Mouse (Mus musculus): ENCODE results near the gene Slc10a1. TPM values are rescaled to one million over a fixed set of nuclear protein-coding genes. Genes with fewer than 3 reads are reported as not detected.
A peak's percentile ranks its signal among the peaks of the same experiment; 100 is the strongest.

Slc10a1 gene
- polyA plus RNA-seq, 1 experiment from 2014 or later = 12.9 TPM

DNA sequence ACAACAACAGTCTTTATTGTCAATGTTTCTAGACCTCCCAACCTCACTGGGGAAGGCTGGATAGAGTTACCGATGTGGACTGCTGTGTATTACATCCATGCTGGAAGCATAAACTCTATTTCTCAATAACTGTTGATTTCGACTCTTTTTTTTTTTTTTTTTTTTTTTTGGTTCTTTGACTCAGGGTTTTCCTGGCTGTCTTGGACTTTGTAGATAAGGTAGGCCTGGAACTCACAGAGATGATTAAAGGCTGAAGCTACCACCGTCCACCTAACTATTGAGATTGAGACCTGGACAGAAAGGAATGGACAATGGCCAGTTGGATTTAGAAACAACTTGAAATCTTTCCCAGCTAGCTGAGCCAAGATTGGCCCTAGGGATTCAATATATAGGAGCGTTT lies 24.3 kb downstream of the Slc10a1 start:
- Histone ChIP-seq H3K9ac (peak overlapping the region; percentile 18; the same call in 1 of the 2 replicates), H3K4me2 (peak overlapping the region; percentile 73), H3K36me3 (replicated peaks) (peaks cover 31% of the 10 kb centered on the region), H3K4me3 (replicated peaks) (peak overlapping the region; percentile 72), H3K27me3 (no peaks in the 10 kb centered on the region), H3K9me3 (replicated peaks) (no peaks in the 10 kb centered on the region), H3K27ac (replicated peaks) (peak overlapping the region; percentile 97), H3K4me1 (replicated peaks) (peaks cover 72% of the 10 kb centered on the region)
- 46% methylated on average over 4 of the region's 4 CpGs for WGBS (ENCODE audit: insufficient replicate concordance)
- ATAC-seq (ENCODE audit: insufficient read depth) = no peak

DNA sequence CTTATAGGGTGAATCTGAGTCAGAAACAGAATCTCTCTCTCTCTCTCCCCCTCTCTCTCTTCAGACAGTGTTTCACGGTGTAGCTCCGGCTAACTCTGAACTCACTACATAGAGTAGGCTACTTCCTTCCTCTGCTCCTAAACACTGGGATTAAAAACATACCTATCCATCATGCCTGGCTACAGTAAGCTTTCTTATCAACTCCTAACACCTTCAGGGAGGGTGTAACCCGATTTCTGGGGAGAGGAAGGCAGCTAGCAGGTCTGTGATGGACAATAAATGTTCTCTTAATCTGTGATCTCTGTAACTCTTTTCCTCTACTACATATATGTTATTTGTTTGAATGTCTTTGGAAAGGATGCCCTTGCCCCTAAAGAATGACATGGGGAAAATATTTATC lies 25.1 kb downstream of the Slc10a1 start:
- Histone ChIP-seq H3K27ac (replicated peaks) (peak overlapping the region; percentile 97), H3K27me3 (no peaks in the 10 kb centered on the region), H3K4me3 (replicated peaks) (peak overlapping the region; percentile 72; the same call in 1 of the 2 replicates), H3K4me2 (peak overlapping the region; percentile 73), H3K4me1 (replicated peaks) (peaks cover 75% of the 10 kb centered on the region), H3K9ac (0 out of 2 replicates have a peak overlapping the region, but pooled peaks have one; percentile 18), H3K9me3 (replicated peaks) (no peaks in the 10 kb centered on the region), H3K36me3 (replicated peaks) (peaks cover 25% of the 10 kb centered on the region)
- 30% methylated on average over 3 of the region's 3 CpGs for WGBS (ENCODE audit: insufficient replicate concordance)
- peak; percentile 64 for ATAC-seq (ENCODE audit: insufficient read depth)

DNA sequence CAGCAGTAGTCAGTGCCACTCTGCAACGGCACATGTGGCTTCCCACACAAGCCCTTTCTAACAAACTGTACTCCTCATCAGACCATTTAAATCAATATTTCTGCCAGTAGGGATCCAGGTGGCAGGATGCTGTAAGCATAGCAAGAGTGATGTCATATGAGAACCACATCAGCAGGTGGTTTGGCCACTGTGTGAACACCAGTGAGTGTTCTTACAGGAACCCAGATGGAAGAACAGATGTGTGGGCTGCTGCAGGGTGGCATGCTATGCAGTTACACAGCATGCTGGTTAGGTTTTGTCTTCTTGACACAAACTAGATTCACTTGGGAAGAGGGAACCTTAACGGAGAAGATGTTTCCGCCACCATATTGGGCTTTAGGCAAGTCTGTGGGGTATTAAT lies 26.6 kb downstream of the Slc10a1 start:
- no peak overlapping the region for H3K9ac ChIP-seq
- no peak overlapping the region for H3K4me2 ChIP-seq
- peak overlapping the region; percentile 97 for H3K27ac ChIP-seq (replicated peaks)
- H3K27me3 ChIP-seq = no peaks in the 10 kb centered on the region
- ATAC-seq (ENCODE audit: insufficient read depth) = no peak
- WGBS (ENCODE audit: insufficient replicate concordance) = 95% methylated on average over 3 of the region's 3 CpGs
- H3K36me3 ChIP-seq (replicated peaks) = peaks cover 11% of the 10 kb centered on the region
- no peak overlapping the region for H3K4me3 ChIP-seq (replicated peaks)
- H3K4me1 ChIP-seq (replicated peaks) = peaks cover 72% of the 10 kb centered on the region
- no peaks in the 10 kb centered on the region for H3K9me3 ChIP-seq (replicated peaks)

DNA sequence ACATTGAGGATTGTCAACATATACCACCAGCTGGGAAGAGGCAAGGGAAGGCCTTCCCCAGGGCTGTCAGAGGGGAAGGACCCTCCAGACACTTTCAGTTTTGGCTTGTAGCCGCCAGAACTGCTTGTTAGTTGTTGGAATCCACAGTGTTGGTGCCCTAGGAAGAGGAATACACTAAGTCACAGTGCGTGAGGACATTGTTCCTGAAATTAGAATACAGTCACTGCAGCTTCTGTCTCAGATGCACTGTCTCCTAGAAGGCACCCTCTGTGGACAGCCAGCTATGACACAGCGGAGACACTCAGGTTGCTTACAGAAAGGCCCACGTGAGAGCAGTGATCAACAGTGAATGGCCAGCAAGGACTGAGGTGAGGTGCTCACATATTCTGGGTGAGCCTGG lies 29.3 kb downstream of the Slc10a1 start:
- H3K4me1 ChIP-seq (replicated peaks) = peaks cover 63% of the 10 kb centered on the region
- H3K36me3 ChIP-seq (replicated peaks) = 0 out of 2 replicates have a peak, but pooled peaks cover 3% of the 10 kb centered on the region
- no peak overlapping the region for H3K4me3 ChIP-seq (replicated peaks)
- H3K9me3 ChIP-seq (replicated peaks) = no peaks in the 10 kb centered on the region
- WGBS (ENCODE audit: insufficient replicate concordance) = 62% methylated on average over 4 of the region's 4 CpGs
- ATAC-seq (ENCODE audit: insufficient read depth) = no peak
- no peaks in the 10 kb centered on the region; the same call in 1 of the 2 replicates for H3K27me3 ChIP-seq
- H3K4me2 ChIP-seq = peak overlapping the region; percentile 13; the same call in 1 of the 2 replicates
- peak overlapping the region; percentile 85 for H3K27ac ChIP-seq (replicated peaks)
- no peak overlapping the region for H3K9ac ChIP-seq

DNA sequence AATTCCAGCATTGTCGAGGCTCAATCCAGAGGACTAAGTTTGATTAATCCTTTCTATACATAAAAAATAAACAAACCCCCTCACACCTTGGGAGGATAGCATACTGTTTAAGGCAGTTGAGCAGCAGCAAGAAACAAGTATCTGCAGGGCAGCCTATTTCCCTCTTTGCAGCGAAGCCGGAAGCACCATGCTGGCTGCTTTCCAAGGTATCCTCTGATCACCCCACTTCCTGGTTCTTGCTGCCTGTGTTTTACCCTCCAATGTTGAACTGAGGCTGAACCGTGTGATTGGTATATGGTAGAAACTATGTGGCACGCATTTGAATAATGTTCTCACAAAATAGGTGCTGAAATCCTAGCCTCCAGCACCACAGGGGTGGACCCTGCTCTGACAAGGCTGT lies 29.9 kb downstream of the Slc10a1 start:
- peak overlapping the region; percentile 85 for H3K27ac ChIP-seq (replicated peaks)
- peak overlapping the region; percentile 13; the same call in 1 of the 2 replicates for H3K4me2 ChIP-seq
- no peak overlapping the region for H3K4me3 ChIP-seq (replicated peaks)
- 32% methylated on average over 5 of the region's 5 CpGs for WGBS (ENCODE audit: insufficient replicate concordance)
- no peaks in the 10 kb centered on the region; the same call in 1 of the 2 replicates for H3K27me3 ChIP-seq
- no peak for ATAC-seq (ENCODE audit: insufficient read depth)
- H3K36me3 ChIP-seq (replicated peaks) = 0 out of 2 replicates have a peak, but pooled peaks cover 3% of the 10 kb centered on the region
- no peak overlapping the region for H3K9ac ChIP-seq
- no peaks in the 10 kb centered on the region for H3K9me3 ChIP-seq (replicated peaks)
- H3K4me1 ChIP-seq (replicated peaks) = peaks cover 57% of the 10 kb centered on the region

DNA sequence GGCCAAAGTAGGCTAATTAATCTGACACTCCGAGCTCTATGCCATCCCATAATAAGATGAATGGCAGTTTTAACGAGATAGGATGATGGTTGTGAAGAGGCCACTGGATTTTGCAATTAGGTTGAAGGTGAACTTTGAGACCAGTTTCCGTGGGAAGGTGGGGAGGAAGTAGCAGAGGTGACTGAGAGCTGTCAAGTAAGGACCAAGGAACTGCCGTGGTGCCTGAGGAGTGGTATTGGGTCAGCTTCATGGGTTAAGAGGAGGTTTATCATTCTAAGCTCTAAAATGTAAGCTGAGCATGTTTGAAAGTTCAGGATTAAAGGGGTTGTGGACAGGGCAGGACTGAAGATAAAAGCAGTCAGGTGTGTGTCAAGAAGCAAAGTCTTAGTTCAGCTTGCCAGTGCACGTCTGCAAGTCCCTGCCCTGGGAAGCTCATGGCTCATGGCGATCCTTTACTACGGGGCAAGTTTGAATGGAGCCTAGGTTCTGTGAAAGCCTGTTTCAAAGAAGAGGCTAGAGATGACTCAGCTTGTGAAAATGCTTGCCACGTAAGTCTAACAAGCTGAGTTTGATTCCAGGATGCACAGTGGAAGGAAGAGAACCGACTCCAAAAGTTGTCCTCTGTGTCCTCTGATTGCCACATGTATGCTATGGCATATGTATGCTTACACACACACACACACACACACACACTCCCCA lies 31.0 kb downstream of the Slc10a1 start:
- no peak for ATAC-seq (ENCODE audit: insufficient read depth)
- WGBS (ENCODE audit: insufficient replicate concordance) = 68% methylated on average over 9 of the region's 9 CpGs
- no peak overlapping the region for H3K4me2 ChIP-seq
- no peak overlapping the region for H3K9ac ChIP-seq
- H3K9me3 ChIP-seq (replicated peaks) = no peaks in the 10 kb centered on the region
- no peak overlapping the region for H3K4me3 ChIP-seq (replicated peaks)
- H3K4me1 ChIP-seq (replicated peaks) = peaks cover 46% of the 10 kb centered on the region
- H3K27ac ChIP-seq (replicated peaks) = peak overlapping the region; percentile 16
- no peaks in the 10 kb centered on the region; the same call in 1 of the 2 replicates for H3K27me3 ChIP-seq
- H3K36me3 ChIP-seq (replicated peaks) = 0 out of 2 replicates have a peak, but pooled peaks cover 3% of the 10 kb centered on the region

DNA sequence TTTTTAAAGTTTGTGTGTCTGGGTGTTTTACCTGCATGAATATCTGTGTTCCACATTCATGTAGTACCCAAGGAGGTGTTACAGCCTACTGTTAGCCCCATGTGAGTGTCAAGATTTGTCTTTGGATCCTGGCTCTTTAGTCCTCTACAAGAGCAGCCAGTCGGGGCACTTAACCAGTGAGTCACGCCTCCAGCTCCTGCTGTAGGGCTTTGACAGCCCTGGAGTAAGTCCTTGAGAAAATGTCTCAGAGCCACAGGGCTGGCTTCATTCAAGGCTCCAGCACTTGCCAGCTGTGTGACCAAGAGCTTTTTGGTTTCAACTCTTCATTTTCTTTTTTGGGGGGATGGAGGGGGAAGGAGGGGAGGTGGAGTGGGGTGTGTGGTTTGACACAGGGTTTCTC lies 31.8 kb downstream of the Slc10a1 start:
- no peak overlapping the region for H3K9ac ChIP-seq
- no peak overlapping the region for H3K4me2 ChIP-seq
- no peak overlapping the region for H3K27ac ChIP-seq (replicated peaks)
- WGBS (ENCODE audit: insufficient replicate concordance) = 68% methylated on average over 2 of the region's 2 CpGs
- 0 out of 2 replicates have a peak, but pooled peaks cover under 1% of the 10 kb centered on the region for H3K36me3 ChIP-seq (replicated peaks)
- no peak for ATAC-seq (ENCODE audit: insufficient read depth)
- H3K4me1 ChIP-seq (replicated peaks) = peaks cover 42% of the 10 kb centered on the region
- H3K4me3 ChIP-seq (replicated peaks) = no peak overlapping the region
- no peaks in the 10 kb centered on the region for H3K9me3 ChIP-seq (replicated peaks)
- no peaks in the 10 kb centered on the region; the same call in 1 of the 2 replicates for H3K27me3 ChIP-seq

DNA sequence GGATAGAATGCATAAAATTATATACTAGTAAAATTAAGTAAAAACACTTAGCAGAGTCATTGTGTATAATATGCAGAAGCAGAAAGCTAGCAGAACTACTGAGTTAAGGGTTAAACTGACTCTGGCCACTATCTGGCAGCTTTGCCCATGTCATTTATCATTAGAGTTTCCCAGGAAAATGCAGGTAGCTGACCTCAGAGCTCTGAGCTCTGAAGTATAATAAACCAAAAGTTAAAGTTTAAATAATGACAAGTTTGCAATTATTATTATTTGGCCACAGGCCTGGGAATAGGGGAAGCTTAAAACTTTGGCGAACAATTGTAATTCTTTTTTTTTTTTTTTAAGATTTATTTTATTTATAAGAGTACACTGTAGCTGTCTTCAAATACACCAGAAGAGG lies 35.6 kb downstream of the Slc10a1 start:
- no peak for ATAC-seq (ENCODE audit: insufficient read depth)
- H3K36me3 ChIP-seq (replicated peaks) = no peaks in the 10 kb centered on the region
- H3K4me1 ChIP-seq (replicated peaks) = peaks cover 45% of the 10 kb centered on the region
- no peak overlapping the region for H3K4me3 ChIP-seq (replicated peaks)
- H3K27me3 ChIP-seq = no peaks in the 10 kb centered on the region; the same call in 1 of the 2 replicates
- WGBS (ENCODE audit: insufficient replicate concordance) = 86% methylated on average over 1 of the region's 1 CpGs
- no peak overlapping the region for H3K4me2 ChIP-seq
- H3K27ac ChIP-seq (replicated peaks) = no peak overlapping the region
- no peaks in the 10 kb centered on the region for H3K9me3 ChIP-seq (replicated peaks)
- no peak overlapping the region for H3K9ac ChIP-seq

DNA sequence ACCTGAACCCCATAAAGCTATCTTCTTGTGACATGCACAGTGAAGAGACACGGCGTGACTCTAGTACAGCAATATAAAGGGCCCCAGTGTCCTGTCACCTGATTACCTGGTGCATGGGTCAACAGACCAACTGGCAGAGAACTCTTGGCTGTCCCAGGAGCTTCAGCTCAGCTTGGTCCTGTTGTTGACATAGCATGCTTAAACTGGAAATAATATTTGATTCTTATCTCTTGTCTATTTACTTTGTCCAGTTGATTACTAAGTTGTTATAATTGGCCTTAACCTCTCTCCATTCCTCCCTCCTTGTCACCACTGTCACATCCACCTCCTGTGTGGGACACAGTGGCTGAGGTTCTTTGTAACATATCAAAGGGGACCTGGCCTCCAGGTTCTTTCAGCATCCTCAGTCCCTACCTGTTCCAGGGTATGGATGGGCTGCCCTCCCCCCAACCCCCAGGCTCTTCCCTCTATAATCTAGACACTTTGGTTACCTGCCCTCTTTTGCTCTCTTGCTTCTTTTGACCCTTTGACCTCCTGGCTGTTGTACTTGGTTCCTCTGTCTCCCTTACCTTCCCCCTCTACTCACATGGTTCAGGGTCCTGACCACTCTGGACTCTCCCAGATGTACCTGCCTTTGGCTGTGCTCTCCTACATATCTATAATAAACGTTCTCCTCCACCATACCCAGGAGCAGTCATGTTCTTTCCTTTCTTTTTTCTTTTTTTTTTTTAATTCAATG lies 36.9 kb downstream of the Slc10a1 start:
- Histone ChIP-seq H3K9ac (no peak overlapping the region), H3K4me3 (replicated peaks) (no peak overlapping the region), H3K4me1 (replicated peaks) (peaks cover 48% of the 10 kb centered on the region), H3K9me3 (replicated peaks) (no peaks in the 10 kb centered on the region), H3K27ac (replicated peaks) (peak overlapping the region; percentile 51; the same call in 1 of the 2 replicates), H3K27me3 (no peaks in the 10 kb centered on the region; the same call in 1 of the 2 replicates), H3K4me2 (no peak overlapping the region), H3K36me3 (replicated peaks) (no peaks in the 10 kb centered on the region)
- WGBS (ENCODE audit: insufficient replicate concordance) = 73% methylated on average over 3 of the region's 3 CpGs
- no peak for ATAC-seq (ENCODE audit: insufficient read depth)

DNA sequence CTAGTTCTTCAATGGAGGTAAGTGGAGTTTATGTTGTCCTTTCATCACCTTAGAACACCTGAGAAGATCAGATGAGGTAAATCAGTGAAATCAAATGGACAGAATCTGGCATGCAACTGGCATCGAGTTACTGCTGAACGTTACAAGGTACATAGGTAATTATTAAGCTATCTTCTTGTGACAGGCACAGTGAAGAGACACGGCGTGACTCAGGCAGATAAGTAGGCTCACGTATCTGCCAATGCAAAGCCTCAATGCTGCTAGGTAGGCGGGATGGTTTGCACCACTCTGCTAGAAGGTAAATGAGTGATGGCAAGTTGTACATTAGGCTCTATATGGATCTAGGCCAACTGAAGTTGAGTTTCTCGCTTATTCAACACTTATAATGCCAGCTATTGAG lies 38.4 kb downstream of the Slc10a1 start:
- ATAC-seq (ENCODE audit: insufficient read depth) = peak; percentile 88

DNA sequence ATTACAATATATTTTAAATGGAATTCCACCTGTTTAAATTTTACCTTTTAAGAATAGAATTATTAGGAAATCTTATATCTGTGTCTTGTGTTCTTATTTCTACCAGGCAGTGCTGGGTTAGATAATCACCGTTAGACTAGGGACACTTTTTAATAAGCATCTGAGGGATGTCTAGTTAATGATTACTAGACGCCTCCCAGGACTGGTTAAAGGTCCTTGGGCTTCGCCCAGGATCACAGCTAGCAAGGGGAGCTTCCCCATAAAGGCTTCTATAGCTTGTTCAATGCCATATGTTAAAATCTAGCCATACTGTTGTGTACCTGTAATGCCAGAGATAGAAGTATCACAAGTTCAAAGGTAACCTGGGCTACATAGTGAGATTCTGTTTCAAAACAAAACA lies 39.6 kb downstream of the Slc10a1 start:
- ATAC-seq (ENCODE audit: insufficient read depth) = no peak
- peaks cover 63% of the 10 kb centered on the region for H3K4me1 ChIP-seq (replicated peaks)
- no peaks in the 10 kb centered on the region for H3K36me3 ChIP-seq (replicated peaks)
- peaks cover 11% of the 10 kb centered on the region for H3K27me3 ChIP-seq
- H3K27ac ChIP-seq (replicated peaks) = peak overlapping the region; percentile 66
- H3K4me3 ChIP-seq (replicated peaks) = no peak overlapping the region
- H3K4me2 ChIP-seq = no peak overlapping the region
- H3K9ac ChIP-seq = no peak overlapping the region
- no peaks in the 10 kb centered on the region for H3K9me3 ChIP-seq (replicated peaks)
- WGBS (ENCODE audit: insufficient replicate concordance) = 54% methylated on average over 3 of the region's 3 CpGs

More for the DNA sequence above, 38.4 kb downstream of the Slc10a1 start:
- no peak overlapping the region for H3K4me3 ChIP-seq (replicated peaks)
- no peaks in the 10 kb centered on the region for H3K36me3 ChIP-seq (replicated peaks)
- 27% methylated on average over 7 of the region's 7 CpGs for WGBS (ENCODE audit: insufficient replicate concordance)
- no peaks in the 10 kb centered on the region for H3K9me3 ChIP-seq (replicated peaks)
- no peak overlapping the region for H3K9ac ChIP-seq
- H3K27ac ChIP-seq (replicated peaks) = peak overlapping the region; percentile 83
- H3K27me3 ChIP-seq = no peaks in the 10 kb centered on the region
- H3K4me2 ChIP-seq = peak overlapping the region; percentile 39
- peaks cover 59% of the 10 kb centered on the region for H3K4me1 ChIP-seq (replicated peaks)
